Mouse (Mus musculus) lung, embryonic 15.5 days (tissue): ENCODE measurements around the gene Gm10974. TPM values are rescaled to one million over a fixed set of nuclear protein-coding genes. Genes with fewer than 3 reads are reported as not detected.

Experiments
- ATAC-seq: fragments of 200-750 bp; cut with Nextera tagmentation; 2 replicates; pipeline ENCODE4 v1.8.0; 2017; ENCODE audit warnings: moderate number of reproducible peaks, borderline replicate concordance; ENCODE audit not compliant: low FRiP score, low TSS enrichment; ENCODE audit errors: extremely low read depth
- H3K27ac ChIP-seq: fragments of 300-500 bp; sonication (generic); 2 replicates; pipeline ENCODE4 v1.5.1; 2015; ENCODE audit warnings: moderate library complexity, mild to moderate bottlenecking, inconsistent platforms
- H3K27me3 ChIP-seq: fragments of 300-500 bp; sonication (generic); 2 replicates; pipeline ENCODE4 v1.6.1; 2015; ENCODE audit warnings: inconsistent platforms
- H3K36me3 ChIP-seq: fragments of 300-500 bp; sonication (generic); 2 replicates; pipeline ENCODE4 v1.6.1; 2015; ENCODE audit warnings: inconsistent platforms
- H3K4me1 ChIP-seq: fragments of 300-500 bp; sonication (generic); 2 replicates; pipeline ENCODE4 v1.6.1; 2015; ENCODE audit warnings: inconsistent platforms
- H3K4me2 ChIP-seq: fragments of 300-500 bp; sonication (generic); 2 replicates; pipeline ENCODE4 v1.6.1; 2015; ENCODE audit warnings: inconsistent platforms, mild to moderate bottlenecking, moderate library complexity
- H3K4me3 ChIP-seq: fragments of 300-500 bp; sonication (generic); 2 replicates; pipeline ENCODE4 v1.5.1; 2015; ENCODE audit warnings: mild to moderate bottlenecking, inconsistent platforms
- H3K9ac ChIP-seq: fragments of 300-500 bp; sonication (generic); 2 replicates; pipeline ENCODE4 v1.6.1; 2015; ENCODE audit warnings: inconsistent platforms
- H3K9me3 ChIP-seq: fragments of 300-500 bp; sonication (generic); 2 replicates; pipeline ENCODE4 v1.6.1; 2016; ENCODE audit warnings: inconsistent platforms
- WGBS: fragments of 180-500 bp; shearing (Covaris S2); methylation state at CpG from one replicate; pipeline ENCODE4 v1.1.7; 2015; 5-methylcytosine and 5-hydroxymethylcytosine counted together
- polyA plus RNA-seq: library from polyadenylated mRNA; unstranded; fragments of >200 nt; fragmentation: Nextera tagmentation; extraction: Ambion mirVana; gene quantifications from 2 replicates; pipeline ENCODE4 v1.2.1, GENCODE M21; 2015

The Gm10974 gene
- polyA plus RNA-seq, 1 experiment from 2014 or later: not detected

GRCm38 (mm10) chr7:66365411-66365810 is 294 bp upstream of the Gm10974 start:
- Histone ChIP-seq H3K9ac (no peak overlapping the region), H3K4me3 (no peak overlapping the region), H3K27me3 (no peaks in the 10 kb centered on the region), H3K4me2 (no peak overlapping the region), H3K9me3 (peaks cover 7% of the 10 kb centered on the region; the same call in 1 of the 2 replicates), H3K27ac (peak overlapping the region; percentile 47; the same call in 1 of the 2 replicates), H3K4me1 (peaks cover 27% of the 10 kb centered on the region; the same call in 1 of the 2 replicates), H3K36me3 (peaks cover 15% of the 10 kb centered on the region)
- no peak for ATAC-seq
- 73% methylated on average over 2 of the region's 2 CpGs for WGBS

- no peak for ATAC-seq
- whole genome bisulfite sequencing: 59% methylated on average over 5 of the region's 5 CpGs
- H3K27ac ChIP-seq: peak overlapping the region; percentile 35; the same call in 1 of the 2 replicates
- H3K27me3 ChIP-seq: no peaks in the 10 kb centered on the region
- no peak overlapping the region for H3K9ac ChIP-seq
- no peak overlapping the region for H3K4me3 ChIP-seq
- H3K9me3 ChIP-seq: no peaks in the 10 kb centered on the region
- no peak overlapping the region for H3K4me2 ChIP-seq
- peaks cover 27% of the 10 kb centered on the region; the same call in 1 of the 2 replicates for H3K4me1 ChIP-seq
- H3K36me3 ChIP-seq: no peaks in the 10 kb centered on the region; the same call in 1 of the 2 replicates
Observed at GRCm38 (mm10) chr7:66369071-66369933, 3.6 kb downstream of the Gm10974 start.

- H3K4me1 ChIP-seq: peaks cover 27% of the 10 kb centered on the region; the same call in 1 of the 2 replicates
- no peak overlapping the region for H3K4me2 ChIP-seq
- H3K9ac ChIP-seq: no peak overlapping the region
- 47% methylated on average over 5 of the region's 5 CpGs for WGBS
- no peak overlapping the region for H3K4me3 ChIP-seq
- no peaks in the 10 kb centered on the region; the same call in 1 of the 2 replicates for H3K36me3 ChIP-seq
- no peaks in the 10 kb centered on the region for H3K27me3 ChIP-seq
- ATAC-seq: no peak
- no peaks in the 10 kb centered on the region for H3K9me3 ChIP-seq
- peak overlapping the region; percentile 35; the same call in 1 of the 2 replicates for H3K27ac ChIP-seq
Observed at GRCm38 (mm10) chr7:66369934-66370445, 4.3 kb downstream of the Gm10974 start.

- Histone ChIP-seq H3K9me3 (no peaks in the 10 kb centered on the region), H3K27me3 (no peaks in the 10 kb centered on the region), H3K4me2 (no peak overlapping the region), H3K9ac (no peak overlapping the region), H3K27ac (no peak overlapping the region), H3K36me3 (no peaks in the 10 kb centered on the region; the same call in 1 of the 2 replicates), H3K4me3 (no peak overlapping the region), H3K4me1 (peaks cover 27% of the 10 kb centered on the region)
- WGBS: 83% methylated on average over 6 of the region's 6 CpGs
- no peak for ATAC-seq
Observed at GRCm38 (mm10) chr7:66370970-66371369, 5.3 kb downstream of the Gm10974 start.

GRCm38 (mm10) chr7:66373391-66373790 is 7.7 kb downstream of the Gm10974 start:
- no peaks in the 10 kb centered on the region for H3K9me3 ChIP-seq
- H3K9ac ChIP-seq: no peak overlapping the region
- no peak overlapping the region for H3K4me3 ChIP-seq
- WGBS: 90% methylated on average over 3 of the region's 3 CpGs
- no peaks in the 10 kb centered on the region for H3K27me3 ChIP-seq
- peaks cover 22% of the 10 kb centered on the region for H3K4me1 ChIP-seq
- ATAC-seq: no peak
- no peak overlapping the region for H3K4me2 ChIP-seq
- H3K27ac ChIP-seq: no peak overlapping the region
- H3K36me3 ChIP-seq: no peaks in the 10 kb centered on the region; the same call in 1 of the 2 replicates

- H3K4me1 ChIP-seq: peaks cover 6% of the 10 kb centered on the region; the same call in 1 of the 2 replicates
- peaks cover 11% of the 10 kb centered on the region; the same call in 1 of the 2 replicates for H3K36me3 ChIP-seq
- no peaks in the 10 kb centered on the region for H3K9me3 ChIP-seq
- H3K27ac ChIP-seq: peak overlapping the region; percentile 85
- H3K9ac ChIP-seq: no peak overlapping the region
- no peaks in the 10 kb centered on the region for H3K27me3 ChIP-seq
- ATAC-seq: peak; percentile 13; the same call in 1 of the 2 replicates
- H3K4me2 ChIP-seq: peak overlapping the region; percentile 28; the same call in 1 of the 2 replicates
- WGBS: 80% methylated on average over 4 of the region's 4 CpGs
- no peak overlapping the region for H3K4me3 ChIP-seq
Observed at GRCm38 (mm10) chr7:66375736-66376135, 10.0 kb downstream of the Gm10974 start.

- peak; percentile 29; the same call in 1 of the 2 replicates for ATAC-seq
- H3K27me3 ChIP-seq: no peaks in the 10 kb centered on the region
- peak overlapping the region; percentile 85 for H3K27ac ChIP-seq
- H3K4me2 ChIP-seq: peak overlapping the region; percentile 28
- no peaks in the 10 kb centered on the region for H3K9me3 ChIP-seq
- no peak overlapping the region for H3K4me3 ChIP-seq
- WGBS: 68% methylated on average over 10 of the region's 10 CpGs
- H3K36me3 ChIP-seq: peaks cover 11% of the 10 kb centered on the region; the same call in 1 of the 2 replicates
- no peak overlapping the region for H3K9ac ChIP-seq
- peaks cover 6% of the 10 kb centered on the region; the same call in 1 of the 2 replicates for H3K4me1 ChIP-seq
Observed at GRCm38 (mm10) chr7:66376560-66376959, 10.9 kb downstream of the Gm10974 start.

- 41% methylated on average over 5 of the region's 5 CpGs for WGBS
- peak overlapping the region; percentile 56 for H3K27ac ChIP-seq
- H3K27me3 ChIP-seq: no peaks in the 10 kb centered on the region
- peak overlapping the region; percentile 3; the same call in 1 of the 2 replicates for H3K4me2 ChIP-seq
- H3K4me3 ChIP-seq: no peak overlapping the region
- peaks cover 49% of the 10 kb centered on the region for H3K4me1 ChIP-seq
- H3K9me3 ChIP-seq: no peaks in the 10 kb centered on the region
- no peak for ATAC-seq
- peaks cover 8% of the 10 kb centered on the region; the same call in 1 of the 2 replicates for H3K36me3 ChIP-seq
- H3K9ac ChIP-seq: no peak overlapping the region
Observed at GRCm38 (mm10) chr7:66384213-66384612, 18.5 kb downstream of the Gm10974 start.

- ATAC-seq: no peak
- H3K27me3 ChIP-seq: no peaks in the 10 kb centered on the region
- H3K4me3 ChIP-seq: no peak overlapping the region
- H3K27ac ChIP-seq: peak overlapping the region; percentile 29; the same call in 1 of the 2 replicates
- 80% methylated on average over 8 of the region's 8 CpGs for WGBS
- peaks cover 4% of the 10 kb centered on the region; the same call in 1 of the 2 replicates for H3K36me3 ChIP-seq
- H3K4me2 ChIP-seq: no peak overlapping the region
- H3K9ac ChIP-seq: no peak overlapping the region
- no peaks in the 10 kb centered on the region for H3K9me3 ChIP-seq
- peaks cover 49% of the 10 kb centered on the region for H3K4me1 ChIP-seq
Observed at GRCm38 (mm10) chr7:66384891-66385290, 19.2 kb downstream of the Gm10974 start.

GRCm38 (mm10) chr7:66385826-66386225 is 20.1 kb downstream of the Gm10974 start:
- Histone ChIP-seq H3K27me3 (no peaks in the 10 kb centered on the region), H3K9me3 (no peaks in the 10 kb centered on the region), H3K4me1 (peaks cover 49% of the 10 kb centered on the region), H3K36me3 (no peaks in the 10 kb centered on the region), H3K27ac (no peak overlapping the region), H3K4me2 (no peak overlapping the region), H3K9ac (no peak overlapping the region), H3K4me3 (no peak overlapping the region)
- 93% methylated on average over 12 of the region's 12 CpGs for WGBS
- no peak for ATAC-seq

- no peaks in the 10 kb centered on the region for H3K27me3 ChIP-seq
- ATAC-seq: no peak
- H3K4me2 ChIP-seq: peak overlapping the region; percentile 96; the same call in 1 of the 2 replicates
- H3K36me3 ChIP-seq: no peaks in the 10 kb centered on the region
- no peak overlapping the region for H3K4me3 ChIP-seq
- no peaks in the 10 kb centered on the region for H3K9me3 ChIP-seq
- no peak overlapping the region for H3K9ac ChIP-seq
- 91% methylated on average over 6 of the region's 6 CpGs for WGBS
- no peak overlapping the region for H3K27ac ChIP-seq
- peaks cover 49% of the 10 kb centered on the region for H3K4me1 ChIP-seq
Observed at GRCm38 (mm10) chr7:66386411-66386810, 20.7 kb downstream of the Gm10974 start.
